Mouse (Mus musculus) lung, postnatal 14 days (tissue): ENCODE results near the gene Foxd3.
"Not testable (repeated sequence)": the region's sequence is repeated elsewhere in the genome, so short reads cannot be mapped to it uniquely, and the experiment has no call there.

Experiments used
- DNase-seq: peaks from one replicate; pipeline ENCODE4 v3.0.0; 2021

Gene Foxd3

GRCm38 (mm10) chr4:99655937-99656604 lies at the start of gene Foxd3:
Gene Foxd3, plus strand, starts transcription at chr4:99656299.
- no peak for DNase-seq

- no peak for DNase-seq
Observed at GRCm38 (mm10) chr4:99612156-99612555, 43.9 kb upstream of the Foxd3 start.

GRCm38 (mm10) chr4:99612609-99613350 lies 43.3 kb upstream of the Foxd3 start:
- no peak for DNase-seq

GRCm38 (mm10) chr4:99626047-99626844 lies 29.9 kb upstream of the Foxd3 start:
- DNase-seq, result no peak

GRCm38 (mm10) chr4:99627057-99627456 lies 29.0 kb upstream of the Foxd3 start:
- DNase-seq, result no peak

- DNase-seq, result no peak
Observed at GRCm38 (mm10) chr4:99636038-99636437, 20.1 kb upstream of the Foxd3 start.

- DNase-seq, result no peak
Observed at GRCm38 (mm10) chr4:99636711-99637110, 19.4 kb upstream of the Foxd3 start.

GRCm38 (mm10) chr4:99640619-99641018 lies 15.5 kb upstream of the Foxd3 start:
- DNase-seq, result not testable (repeated sequence)

- no peak for DNase-seq
Observed at GRCm38 (mm10) chr4:99641920-99642319, 14.2 kb upstream of the Foxd3 start.

GRCm38 (mm10) chr4:99645560-99645959 lies 10.5 kb upstream of the Foxd3 start:
- no peak for DNase-seq

GRCm38 (mm10) chr4:99650088-99650944 lies 5.8 kb upstream of the Foxd3 start:
- DNase-seq, result no peak

- no peak for DNase-seq
Observed at GRCm38 (mm10) chr4:99650945-99651690, 5.0 kb upstream of the Foxd3 start.

- no peak for DNase-seq
Observed at GRCm38 (mm10) chr4:99651823-99652450, 4.2 kb upstream of the Foxd3 start.

- no peak for DNase-seq
Observed at GRCm38 (mm10) chr4:99652576-99653210, 3.4 kb upstream of the Foxd3 start.

GRCm38 (mm10) chr4:99653216-99653607 lies 2.9 kb upstream of the Foxd3 start:
- DNase-seq, result no peak

- DNase-seq, result no peak
Observed at GRCm38 (mm10) chr4:99653608-99654221, 2.4 kb upstream of the Foxd3 start.

- DNase-seq, result no peak
Observed at GRCm38 (mm10) chr4:99654621-99655296, 1.3 kb upstream of the Foxd3 start.

- no peak for DNase-seq
Observed at GRCm38 (mm10) chr4:99656605-99657429, 718 bp downstream of the Foxd3 start.

GRCm38 (mm10) chr4:99657430-99657820 lies 1.3 kb downstream of the Foxd3 start:
- DNase-seq, result no peak
